Mouse (Mus musculus) adrenal gland, postnatal 25 days (tissue): ENCODE results near the gene Nfe2l3. TPM values are rescaled to one million over a fixed set of nuclear protein-coding genes. Genes with fewer than 3 reads are reported as not detected.
A peak's percentile ranks its signal among the peaks of the same experiment; 100 is the strongest.
"Not testable (repeated sequence)": the region's sequence is repeated elsewhere in the genome, so short reads cannot be mapped to it uniquely, and the experiment has no call there.

Experiments used
- DNase-seq: peaks from one replicate; pipeline ENCODE4 v3.0.0; 2021; ENCODE audit warnings: mixed read lengths
- long read RNA-seq: library from polyadenylated mRNA; stranded (forward); transcript quantifications from one replicate; pipeline ENCODE4 v2.0.0, GENCODE M21; 2021
- total RNA-seq: library from RNA; stranded (reverse); gene quantifications from 2 replicates; pipeline ENCODE4 v1.2.3, GENCODE M21; 2021

Nfe2l3 gene
- 0.48 TPM in 1 of 2 replicates, not detected in the other for total RNA-seq
- long read RNA-seq, result 0 reads

- DNase-seq, result peak; percentile 66
These were observed at the start of gene Nfe2l3 for GRCm38 (mm10) chr6:51432535-51433397. TSS of gene Nfe2l3 (plus strand) at chr6:51432670.

GRCm38 (mm10) chr6:51383769-51384755, 48.4 kb upstream of the Nfe2l3 start:
- DNase-seq, result peak; percentile 80

- no peak for DNase-seq
These were observed 42.0 kb upstream of the Nfe2l3 start for GRCm38 (mm10) chr6:51390505-51390904.

GRCm38 (mm10) chr6:51391816-51392490, 40.5 kb upstream of the Nfe2l3 start:
- DNase-seq, result no peak

GRCm38 (mm10) chr6:51393341-51394128, 38.9 kb upstream of the Nfe2l3 start:
- DNase-seq, result no peak

GRCm38 (mm10) chr6:51394367-51394766, 38.1 kb upstream of the Nfe2l3 start:
- not testable (repeated sequence) for DNase-seq

GRCm38 (mm10) chr6:51394963-51395362, 37.5 kb upstream of the Nfe2l3 start:
- not testable (repeated sequence) for DNase-seq

- DNase-seq, result no peak
These were observed 37.0 kb upstream of the Nfe2l3 start for GRCm38 (mm10) chr6:51395486-51395885.

GRCm38 (mm10) chr6:51399113-51399518, 33.4 kb upstream of the Nfe2l3 start:
- DNase-seq, result no peak

- no peak for DNase-seq
These were observed 31.2 kb upstream of the Nfe2l3 start for GRCm38 (mm10) chr6:51401294-51401693.

- no peak for DNase-seq
These were observed 28.9 kb upstream of the Nfe2l3 start for GRCm38 (mm10) chr6:51403598-51403997.

GRCm38 (mm10) chr6:51404502-51404901, 28.0 kb upstream of the Nfe2l3 start:
- no peak for DNase-seq

- DNase-seq, result no peak
These were observed 16.0 kb upstream of the Nfe2l3 start for GRCm38 (mm10) chr6:51416433-51416832.

- DNase-seq, result no peak
These were observed 15.0 kb upstream of the Nfe2l3 start for GRCm38 (mm10) chr6:51417306-51417936.

GRCm38 (mm10) chr6:51423466-51424122, 8.9 kb upstream of the Nfe2l3 start:
- DNase-seq, result no peak

GRCm38 (mm10) chr6:51424537-51424936, 7.9 kb upstream of the Nfe2l3 start:
- DNase-seq, result no peak

GRCm38 (mm10) chr6:51434270-51434669, 1.8 kb downstream of the Nfe2l3 start:
- no peak for DNase-seq

- peak; percentile 30 for DNase-seq
These were observed 5.2 kb downstream of the Nfe2l3 start for GRCm38 (mm10) chr6:51437665-51438064.

- DNase-seq, result no peak
These were observed 6.4 kb downstream of the Nfe2l3 start for GRCm38 (mm10) chr6:51438826-51439330.
